Mouse (Mus musculus) intestine, embryonic 15.5 days (tissue): ENCODE measurements at regions not wholly inside any gene's neighbourhood (a gene's known extent, or its start where the extent isn't known, plus 50 kb on each side); places are given as distances from the start of the nearest gene placed in this dataset.
A peak's percentile ranks its signal among the peaks of the same experiment; 100 is the strongest.

ENCODE experiments used
- ATAC-seq: fragments of 200-750 bp; cut with Nextera tagmentation; 2 replicates; pipeline ENCODE4 v1.8.0; 2017; ENCODE audit warnings: moderate TSS enrichment, moderate library complexity
- H3K27ac ChIP-seq: fragments of 300-500 bp; sonication (generic); 2 replicates; pipeline ENCODE4 v1.5.1; 2015; ENCODE audit warnings: mild to moderate bottlenecking, inconsistent platforms
- H3K27me3 ChIP-seq: fragments of 300-500 bp; sonication (generic); replicated peaks from 2 replicates; pipeline ENCODE4 v1.6.1; 2015; ENCODE audit warnings: inconsistent platforms
- H3K36me3 ChIP-seq: fragments of 300-500 bp; sonication (generic); 2 replicates; pipeline ENCODE4 v1.6.1; 2015; ENCODE audit warnings: inconsistent platforms
- H3K4me1 ChIP-seq: fragments of 300-500 bp; sonication (generic); replicated peaks from 2 replicates; pipeline ENCODE4 v1.6.1; 2015; ENCODE audit warnings: inconsistent platforms
- H3K4me2 ChIP-seq: fragments of 300-500 bp; sonication (generic); replicated peaks from 2 replicates; pipeline ENCODE4 v1.6.1; 2015; ENCODE audit warnings: mild to moderate bottlenecking, inconsistent platforms
- H3K4me3 ChIP-seq: fragments of 300-500 bp; sonication (generic); replicated peaks from 2 replicates; pipeline ENCODE4 v1.5.1; 2015; ENCODE audit warnings: inconsistent platforms
- H3K9ac ChIP-seq: fragments of 300-500 bp; sonication (generic); 2 replicates; pipeline ENCODE4 v1.6.1; 2015; ENCODE audit warnings: inconsistent platforms
- H3K9me3 ChIP-seq: fragments of 300-500 bp; sonication (generic); 2 replicates; pipeline ENCODE4 v1.6.1; 2016; ENCODE audit warnings: inconsistent platforms
- WGBS: fragments of 180-500 bp; shearing (Covaris S2); methylation state at CpG from one replicate; pipeline ENCODE4 v1.1.7; 2015; 5-methylcytosine and 5-hydroxymethylcytosine counted together

DNA sequence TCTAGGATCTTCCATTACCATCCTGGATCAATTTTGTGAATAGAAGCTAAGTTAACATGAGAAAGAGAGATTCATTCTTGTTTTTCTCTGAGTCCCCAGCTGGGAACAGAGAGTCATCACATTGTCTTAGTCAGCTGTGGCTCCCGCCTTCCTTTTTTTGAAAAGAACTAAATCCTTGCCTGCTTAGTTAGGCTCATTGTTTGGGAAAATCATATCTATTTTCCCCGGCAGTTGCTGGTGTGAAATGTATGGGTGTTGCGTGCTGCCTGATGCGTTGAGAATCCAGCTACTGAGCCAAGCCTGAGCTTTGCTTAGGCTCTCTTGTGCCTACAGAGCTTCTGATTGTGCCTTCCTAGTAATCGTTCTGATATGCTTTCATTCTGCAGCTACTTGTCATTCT lies 66.3 kb downstream of the Fam50b start:
- Histone ChIP-seq H3K27ac (no peak overlapping the region), H3K4me3 (no peak overlapping the region), H3K9ac (no peak overlapping the region), H3K36me3 (no peaks in the 10 kb centered on the region), H3K4me2 (no peak overlapping the region), H3K27me3 (no peaks in the 10 kb centered on the region), H3K9me3 (no peaks in the 10 kb centered on the region), H3K4me1 (no peaks in the 10 kb centered on the region)
- 82% methylated on average over 5 of the region's 5 CpGs for WGBS
- ATAC-seq: no peak

DNA sequence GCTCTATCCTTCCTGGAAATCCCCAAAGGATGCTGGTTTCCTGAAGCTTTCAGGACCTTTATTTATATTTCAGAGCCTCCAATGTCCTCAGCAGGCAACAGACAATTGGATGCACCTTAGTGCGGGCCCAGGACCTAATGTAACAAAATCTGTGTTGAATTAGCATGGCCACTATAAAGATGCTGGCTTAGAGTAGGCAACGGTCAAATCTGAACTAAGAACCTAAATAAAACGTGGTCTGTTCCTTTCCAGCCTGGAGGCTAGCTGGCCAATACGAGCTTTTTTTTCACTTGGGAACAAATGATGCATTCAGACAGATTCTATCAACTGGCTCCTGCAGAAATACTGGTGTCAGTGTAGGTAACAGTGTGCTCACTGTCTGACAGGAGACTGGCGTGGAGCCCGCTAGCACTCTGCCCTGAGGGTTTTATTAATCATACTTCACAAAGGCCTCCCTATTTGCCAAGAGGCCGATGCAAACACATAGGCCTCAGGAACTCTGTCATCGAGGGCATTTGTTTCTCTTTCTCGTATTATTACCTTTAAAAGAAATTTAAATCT lies 68.5 kb upstream of the Prpf4b start:
- ATAC-seq: no peak
- no peaks in the 10 kb centered on the region for H3K9me3 ChIP-seq
- no peaks in the 10 kb centered on the region for H3K4me1 ChIP-seq
- H3K4me3 ChIP-seq: no peak overlapping the region
- H3K9ac ChIP-seq: no peak overlapping the region
- H3K27me3 ChIP-seq: no peaks in the 10 kb centered on the region
- no peak overlapping the region for H3K27ac ChIP-seq
- WGBS: 64% methylated on average over 9 of the region's 9 CpGs
- no peak overlapping the region for H3K4me2 ChIP-seq
- H3K36me3 ChIP-seq: no peaks in the 10 kb centered on the region

DNA sequence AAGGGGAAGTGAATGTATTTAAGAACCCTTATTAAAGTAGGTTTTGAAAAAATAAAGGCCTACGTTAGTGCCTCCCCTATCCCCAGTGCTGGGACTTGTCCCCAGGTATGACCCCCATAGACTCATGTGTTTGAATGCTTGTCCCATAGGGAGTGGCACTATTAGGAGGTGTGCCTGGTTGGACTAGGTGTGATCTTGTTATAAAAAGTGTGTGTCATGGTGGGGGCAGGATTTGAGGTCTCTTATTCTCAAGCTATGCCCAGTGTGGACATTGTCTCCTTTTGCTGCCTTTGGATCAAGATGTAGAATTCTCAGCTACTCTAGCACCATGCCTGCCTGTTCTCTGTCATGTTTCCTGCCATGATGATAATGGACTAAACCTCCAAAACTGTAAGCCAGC lies 65.6 kb upstream of the Prpf4b start:
- H3K9me3 ChIP-seq: no peaks in the 10 kb centered on the region
- no peaks in the 10 kb centered on the region for H3K27me3 ChIP-seq

DNA sequence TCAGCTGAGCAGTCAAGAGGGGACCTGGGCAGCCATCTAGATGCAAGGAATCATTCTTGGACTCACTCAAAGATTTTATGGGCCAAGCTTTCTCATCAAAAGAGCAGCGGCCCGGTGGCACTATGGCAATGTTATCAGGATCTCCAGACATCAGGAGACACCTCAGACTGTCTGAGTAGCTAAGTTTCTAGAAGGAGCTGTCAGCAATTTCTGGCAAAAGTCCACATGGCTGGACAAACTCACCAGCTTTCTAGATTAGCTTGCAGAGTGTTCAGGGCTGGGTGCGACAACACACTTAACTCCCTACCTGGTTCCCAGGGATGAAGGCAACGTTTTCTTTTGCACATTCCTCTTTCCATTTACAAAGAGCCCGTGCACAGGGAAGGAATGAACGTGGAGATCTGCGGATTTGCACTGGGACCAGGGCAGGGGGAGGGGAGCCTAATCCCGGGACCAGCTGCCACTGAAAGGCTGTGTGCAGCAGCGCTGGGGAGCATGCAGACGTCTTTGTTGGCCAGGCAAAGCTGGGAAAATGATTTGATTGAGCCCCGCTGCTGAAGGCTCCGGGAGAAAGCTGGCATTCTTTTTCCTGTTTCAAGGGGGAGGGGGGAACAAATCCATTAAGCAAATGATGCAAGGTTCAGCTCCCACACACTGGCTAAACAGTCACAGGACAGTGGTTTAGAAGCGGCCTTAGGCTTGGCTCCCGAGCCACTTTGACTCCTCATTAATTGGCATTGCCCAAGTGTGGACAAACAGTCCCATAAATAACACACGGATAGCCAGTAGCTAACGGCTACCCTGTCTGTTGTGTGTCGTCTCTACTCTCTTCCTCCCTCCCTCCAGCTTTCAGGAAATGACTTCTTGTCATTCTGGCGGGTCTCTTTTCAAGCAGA lies 60.7 kb upstream of the Prpf4b start:
- Histone ChIP-seq H3K27ac (peak overlapping the region; percentile 56), H3K9me3 (no peaks in the 10 kb centered on the region), H3K4me3 (no peak overlapping the region), H3K36me3 (no peaks in the 10 kb centered on the region), H3K9ac (no peak overlapping the region), H3K4me2 (peak overlapping the region; percentile 39; the same call in 1 of the 2 replicates), H3K27me3 (no peaks in the 10 kb centered on the region), H3K4me1 (peaks cover 9% of the 10 kb centered on the region; the same call in 1 of the 2 replicates)
- ATAC-seq: peak; percentile 75
- 27% methylated on average over 18 of the region's 18 CpGs for WGBS

More for the DNA sequence above, 65.6 kb upstream of the Prpf4b start:
- no peak overlapping the region for H3K9ac ChIP-seq
- H3K4me1 ChIP-seq: peaks cover 4% of the 10 kb centered on the region; the same call in 1 of the 2 replicates
- H3K4me3 ChIP-seq: no peak overlapping the region
- H3K36me3 ChIP-seq: no peaks in the 10 kb centered on the region
- no peak for ATAC-seq
- WGBS: 94% methylated on average over 1 of the region's 1 CpGs
- H3K4me2 ChIP-seq: no peak overlapping the region
- H3K27ac ChIP-seq: no peak overlapping the region

DNA sequence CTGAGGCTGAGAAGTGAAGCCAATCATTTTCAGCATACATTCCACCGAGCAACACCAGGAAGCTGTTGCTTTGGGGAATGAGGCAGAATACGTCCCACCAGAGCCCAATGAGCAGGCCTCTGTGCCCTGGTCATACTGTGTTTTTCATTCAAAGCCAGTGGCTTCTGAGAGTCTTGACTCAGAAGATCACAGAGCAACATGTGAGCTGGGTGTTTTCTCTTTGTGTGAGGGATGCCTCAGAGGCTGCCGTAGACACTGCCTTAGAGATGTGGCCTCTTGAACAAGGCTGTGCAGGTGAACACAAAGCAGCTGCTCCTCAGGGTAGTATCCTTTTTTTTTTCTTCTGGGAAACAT lies 60.1 kb upstream of the Prpf4b start:
- peak overlapping the region; percentile 56 for H3K27ac ChIP-seq
- H3K4me3 ChIP-seq: no peak overlapping the region
- H3K4me2 ChIP-seq: no peak overlapping the region
- peaks cover 9% of the 10 kb centered on the region; the same call in 1 of the 2 replicates for H3K4me1 ChIP-seq
- ATAC-seq: no peak
- H3K9me3 ChIP-seq: no peaks in the 10 kb centered on the region
- H3K27me3 ChIP-seq: no peaks in the 10 kb centered on the region
- H3K36me3 ChIP-seq: no peaks in the 10 kb centered on the region
- H3K9ac ChIP-seq: no peak overlapping the region
- 44% methylated on average over 3 of the region's 3 CpGs for WGBS

DNA sequence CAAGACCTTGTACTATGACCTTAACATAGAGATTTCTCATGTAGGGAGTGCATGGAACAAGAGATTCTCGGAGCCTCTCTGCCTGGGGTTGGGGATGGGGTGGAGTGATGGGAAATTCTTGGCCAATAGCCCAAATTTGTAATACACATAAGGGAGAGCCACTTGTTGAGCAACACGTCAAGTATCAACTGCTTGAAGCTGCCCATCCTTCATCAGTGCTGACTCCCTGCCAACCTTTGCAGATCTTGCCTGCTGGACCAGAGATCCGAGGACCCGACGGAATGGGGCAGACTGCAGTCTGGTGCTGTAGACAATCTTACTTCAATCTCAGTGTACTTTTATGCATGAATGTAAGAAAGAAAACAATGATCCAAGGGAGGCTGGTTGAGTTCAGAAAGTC lies 56.9 kb upstream of the Prpf4b start:
- no peak for ATAC-seq
- H3K4me1 ChIP-seq: peaks cover 9% of the 10 kb centered on the region; the same call in 1 of the 2 replicates
- no peak overlapping the region for H3K9ac ChIP-seq
- no peaks in the 10 kb centered on the region for H3K27me3 ChIP-seq
- H3K4me2 ChIP-seq: no peak overlapping the region
- 65% methylated on average over 5 of the region's 5 CpGs for WGBS
- no peaks in the 10 kb centered on the region for H3K9me3 ChIP-seq
- H3K4me3 ChIP-seq: no peak overlapping the region
- no peak overlapping the region for H3K27ac ChIP-seq
- H3K36me3 ChIP-seq: no peaks in the 10 kb centered on the region

DNA sequence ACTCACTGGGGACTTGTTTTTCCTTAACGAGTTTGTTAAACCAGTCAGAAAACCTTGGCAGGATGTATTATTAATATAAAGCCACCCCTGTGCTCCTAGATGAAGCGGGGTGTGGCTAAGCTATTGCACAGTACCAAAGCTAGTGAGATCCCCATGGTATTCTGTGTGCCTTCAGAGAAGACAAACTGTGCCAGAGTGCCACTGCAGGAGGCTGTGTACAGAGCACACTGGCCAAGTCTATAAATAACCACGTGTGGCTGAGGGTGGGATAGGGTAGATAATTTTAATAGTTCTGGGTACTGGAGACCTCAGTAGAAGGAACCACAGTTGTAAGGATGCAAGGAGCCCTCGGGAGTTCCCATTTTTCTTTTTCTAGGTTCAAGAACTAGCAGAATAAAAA lies 54.7 kb upstream of the Prpf4b start:
- Histone ChIP-seq H3K4me1 (no peaks in the 10 kb centered on the region), H3K27me3 (no peaks in the 10 kb centered on the region), H3K9ac (no peak overlapping the region), H3K4me3 (no peak overlapping the region), H3K36me3 (no peaks in the 10 kb centered on the region), H3K4me2 (no peak overlapping the region), H3K27ac (no peak overlapping the region), H3K9me3 (no peaks in the 10 kb centered on the region)
- 74% methylated on average over 4 of the region's 4 CpGs for WGBS
- ATAC-seq: no peak

DNA sequence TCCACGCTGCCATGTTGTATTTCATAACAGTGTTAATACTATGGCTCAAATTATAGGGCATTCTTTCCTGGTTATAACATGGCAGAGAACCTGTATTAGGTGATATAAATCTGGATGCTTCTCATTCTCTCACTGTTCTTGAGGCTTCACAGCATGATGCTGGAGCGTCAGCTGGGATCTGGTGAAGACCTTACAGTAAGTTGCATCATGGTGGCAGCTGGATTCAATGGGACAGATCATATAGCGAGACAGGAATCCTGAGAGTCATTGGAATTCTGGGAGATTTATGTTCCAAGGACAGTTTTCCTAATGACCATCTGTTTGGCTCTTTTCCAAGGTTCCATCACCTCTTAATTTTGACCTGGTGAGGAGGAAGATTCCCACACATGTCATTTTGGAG lies 53.2 kb upstream of the Prpf4b start:
- H3K4me3 ChIP-seq: no peak overlapping the region
- H3K9ac ChIP-seq: no peak overlapping the region
- H3K27ac ChIP-seq: no peak overlapping the region
- 87% methylated on average over 3 of the region's 3 CpGs for WGBS
- H3K4me1 ChIP-seq: no peaks in the 10 kb centered on the region
- no peaks in the 10 kb centered on the region for H3K36me3 ChIP-seq
- no peaks in the 10 kb centered on the region for H3K27me3 ChIP-seq
- H3K4me2 ChIP-seq: no peak overlapping the region
- H3K9me3 ChIP-seq: no peaks in the 10 kb centered on the region
- no peak for ATAC-seq

DNA sequence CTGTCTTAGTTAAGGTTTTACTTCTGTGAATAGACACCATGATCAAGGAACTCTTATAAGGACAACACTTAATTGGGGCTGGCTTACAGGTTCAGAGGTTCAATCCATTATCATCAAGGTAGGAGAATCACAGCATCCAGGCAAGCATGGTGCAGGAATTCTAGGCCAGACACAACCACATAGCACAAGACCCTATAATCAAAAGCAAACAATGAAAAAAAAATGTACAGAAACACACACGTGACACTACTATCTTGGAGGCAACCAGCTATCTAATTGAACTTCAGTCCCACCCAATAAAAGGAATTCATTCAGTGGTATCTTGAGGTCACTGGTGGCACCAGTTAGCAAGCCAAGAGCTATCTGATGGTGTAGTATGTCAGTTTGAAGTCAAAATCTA lies 50.9 kb upstream of the Prpf4b start:
- peak; percentile 24 for ATAC-seq
- WGBS: 68% methylated on average over 1 of the region's 1 CpGs
- H3K4me3 ChIP-seq: no peak overlapping the region
- H3K4me2 ChIP-seq: no peak overlapping the region
- no peaks in the 10 kb centered on the region for H3K27me3 ChIP-seq
- no peaks in the 10 kb centered on the region for H3K4me1 ChIP-seq
- H3K27ac ChIP-seq: no peak overlapping the region
- no peaks in the 10 kb centered on the region for H3K36me3 ChIP-seq
- H3K9ac ChIP-seq: no peak overlapping the region
- H3K9me3 ChIP-seq: no peaks in the 10 kb centered on the region
